Mouse (Mus musculus) limb, embryonic 10.5 days (tissue): ENCODE measurements around the gene Cactin. TPM values are rescaled to one million over a fixed set of nuclear protein-coding genes. Genes with fewer than 3 reads are reported as not detected.

Experiments
- DNase-seq: peaks from one replicate; pipeline ENCODE4 v3.0.0-alpha.2; 2017; ENCODE audit warnings: low spot score
- H3K27ac ChIP-seq: fragments of 300-500 bp; sonication (generic); 2 replicates; pipeline ENCODE4 v1.5.1; 2016; ENCODE audit warnings: mild to moderate bottlenecking
- H3K27me3 ChIP-seq: fragments of 300-500 bp; sonication (generic); 2 replicates; pipeline ENCODE4 v1.6.1; 2016; ENCODE audit warnings: low read depth, mild to moderate bottlenecking; ENCODE audit not compliant: poor library complexity, severe bottlenecking
- H3K36me3 ChIP-seq: fragments of 300-500 bp; sonication (generic); 2 replicates; pipeline ENCODE4 v1.6.1; 2016; ENCODE audit warnings: mild to moderate bottlenecking, moderate library complexity
- H3K4me1 ChIP-seq: fragments of 300-500 bp; sonication (generic); 2 replicates; pipeline ENCODE4 v1.6.1; 2016
- H3K4me3 ChIP-seq: fragments of 300-500 bp; sonication (generic); 2 replicates; pipeline ENCODE4 v1.5.1; 2016; ENCODE audit warnings: mild to moderate bottlenecking, moderate library complexity
- H3K9me3 ChIP-seq: fragments of 300-500 bp; sonication (generic); replicated peaks from 2 replicates; pipeline ENCODE4 v1.6.1; 2016; ENCODE audit warnings: mild to moderate bottlenecking
- WGBS: fragments of 180-500 bp; shearing (Covaris S2); methylation state at CpG from one replicate; pipeline ENCODE4 v1.1.7; 2016; 5-methylcytosine and 5-hydroxymethylcytosine counted together
- microRNA-seq: library from miRNA; unstranded; fragments of <30 nt; microRNA quantifications from one replicate; pipeline ENCODE4, GENCODE M21; 2017
- polyA plus RNA-seq: library from polyadenylated mRNA; unstranded; fragments of >200 nt; fragmentation: Nextera tagmentation; extraction: Ambion mirVana; gene quantifications from 2 replicates; pipeline ENCODE4 v1.2.1, GENCODE M21; 2016

The Cactin gene
- polyA plus RNA-seq, 1 experiment from 2014 or later, result 62.5 TPM

- H3K4me3 ChIP-seq, result 0 out of 2 replicates have a peak overlapping the region, but pooled peaks have one; percentile 18
- H3K4me1 ChIP-seq, result peaks cover 24% of the 10 kb centered on the region
- H3K36me3 ChIP-seq, result peaks cover 66% of the 10 kb centered on the region
- DNase-seq, result no peak
- no peak overlapping the region for H3K27ac ChIP-seq
- H3K9me3 ChIP-seq, result no peaks in the 10 kb centered on the region
- 96% methylated on average over 10 of the region's 10 CpGs for WGBS
- H3K27me3 ChIP-seq, result no peaks in the 10 kb centered on the region
These were observed 54.4 kb downstream of the Cactin start for GRCm38 (mm10) chr10:81375322-81375721.

Small RNA genes lying within 50 kb of the gene (microRNA-seq; reads per million reads assigned to microRNA genes)
- 15.5 reads per million, percentile 25 among the genes with 10 or more reads in this experiment for gene Mir3057

Other genes starting within 250 kb of the Cactin start
- gene Creb3l3, start 222.2 kb upstream of the Cactin start, polyA plus RNA-seq, result 0.58 and 0.66 TPM in 2 replicates
- gene Map2k2, start 215.2 kb upstream of the Cactin start, polyA plus RNA-seq, result 244 and 245 TPM in 2 replicates
- 9.6 and 11.7 TPM in 2 replicates for gene Zbtb7a, start 185.9 kb upstream of the Cactin start, polyA plus RNA-seq
- 73.6 and 73.9 TPM in 2 replicates for gene Pias4, start 153.2 kb upstream of the Cactin start, polyA plus RNA-seq
- gene Eef2, start 144.5 kb upstream of the Cactin start, polyA plus RNA-seq, result 575 and 611 TPM in 2 replicates
- 46.5 and 52.0 TPM in 2 replicates for gene Dapk3, start 138.1 kb upstream of the Cactin start, polyA plus RNA-seq
- gene 4930442H23Rik, start 137.3 kb upstream of the Cactin start, polyA plus RNA-seq, result not detected in 2 replicates
- gene Nmrk2, start 119.1 kb upstream of the Cactin start, polyA plus RNA-seq, result not detected in 2 replicates
- gene Atcay, start 90.3 kb upstream of the Cactin start, polyA plus RNA-seq, result 0.06 TPM in 1 of 2 replicates, not detected in the other
- 2.0 and 5.0 TPM in 2 replicates for gene Zfr2, start 87.9 kb upstream of the Cactin start, polyA plus RNA-seq
- gene Matk, start 68.2 kb upstream of the Cactin start, polyA plus RNA-seq, result 2.1 and 3.0 TPM in 2 replicates
- gene Mrpl54, start 54.2 kb upstream of the Cactin start, polyA plus RNA-seq, result 234 and 258 TPM in 2 replicates
- gene Apba3, start 54.1 kb upstream of the Cactin start, polyA plus RNA-seq, result 56.5 and 57.6 TPM in 2 replicates
- gene Tjp3, start 29.5 kb upstream of the Cactin start, polyA plus RNA-seq, result 4.7 and 5.1 TPM in 2 replicates
- gene Pip5k1c, start 28.1 kb upstream of the Cactin start, polyA plus RNA-seq, result 67.0 and 71.3 TPM in 2 replicates
- 3.2 and 3.6 TPM in 2 replicates for gene Tbxa2r, start 7.6 kb downstream of the Cactin start, polyA plus RNA-seq
- 0.09 TPM in 1 of 2 replicates, not detected in the other for gene Gipc3, start 22.2 kb downstream of the Cactin start, polyA plus RNA-seq
- gene Hmg20b, start 29.4 kb downstream of the Cactin start, polyA plus RNA-seq, result 99.6 and 114 TPM in 2 replicates
- gene Mfsd12, start 36.4 kb downstream of the Cactin start, polyA plus RNA-seq, result 7.6 and 8.8 TPM in 2 replicates
- 0.24 and 0.38 TPM in 2 replicates for gene 4930404N11Rik, start 44.7 kb downstream of the Cactin start, polyA plus RNA-seq
- gene Fzr1, start 57.4 kb downstream of the Cactin start, polyA plus RNA-seq, result 134 and 148 TPM in 2 replicates
- gene Dohh, start 63.3 kb downstream of the Cactin start, polyA plus RNA-seq, result 101 and 115 TPM in 2 replicates
- 3.8 and 4.2 TPM in 2 replicates for gene Gm48551, start 63.4 kb downstream of the Cactin start, polyA plus RNA-seq
- 1.4 and 1.5 TPM in 2 replicates for gene Gm48552, start 67.9 kb downstream of the Cactin start, polyA plus RNA-seq
- 1.9 and 2.9 TPM in 2 replicates for gene Smim24, start 71.9 kb downstream of the Cactin start, polyA plus RNA-seq
- gene Nfic, start 134.5 kb downstream of the Cactin start, polyA plus RNA-seq, result 9.3 and 19.8 TPM in 2 replicates
- 0.24 and 0.48 TPM in 2 replicates for gene Celf5, start 161.6 kb downstream of the Cactin start, polyA plus RNA-seq
- 100 and 102 TPM in 2 replicates for gene Ncln, start 175.3 kb downstream of the Cactin start, polyA plus RNA-seq
- 0.34 and 0.39 TPM in 2 replicates for gene S1pr4, start 179.0 kb downstream of the Cactin start, polyA plus RNA-seq
- 0.80 and 2.0 TPM in 2 replicates for gene Gna15, start 203.1 kb downstream of the Cactin start, polyA plus RNA-seq
- 88.5 and 91.5 TPM in 2 replicates for gene Gna11, start 224.1 kb downstream of the Cactin start, polyA plus RNA-seq
- 337 and 432 TPM in 2 replicates for gene Aes, start 238.4 kb downstream of the Cactin start, polyA plus RNA-seq